Mouse (Mus musculus): ENCODE results near the gene Mettl7b. TPM values are rescaled to one million over a fixed set of nuclear protein-coding genes. Genes with fewer than 3 reads are reported as not detected.
"Not testable (repeated sequence)": the region's sequence is repeated elsewhere in the genome, so short reads cannot be mapped to it uniquely, and the experiment has no call there.

Gene Mettl7b
- total and polyA plus RNA-seq, 3 experiments = 0.18 TPM; not detected in 2

- Histone ChIP-seq H3K9ac (ENCODE audit: low read depth, low read length) (no peak overlapping the region), H3K27me3 (ENCODE audit: control insufficient read depth, insufficient read depth, low read length) (no peaks in the 10 kb centered on the region), H3K79me2 (replicated peaks; ENCODE audit: control insufficient read depth, insufficient read depth, low read length) (no peaks in the 10 kb centered on the region), H3K4me3 (no peak overlapping the region), H3K27ac (no peak overlapping the region), H3K36me3 (ENCODE audit: control insufficient read depth, insufficient read depth, low read length) (no peaks in the 10 kb centered on the region), H3K4me1 (ENCODE audit: control insufficient read depth, insufficient read depth, low read length) (no peaks in the 10 kb centered on the region)
- no peak for DNase-seq
- intact Hi-C loops (cut with DNase I) = no loop called here
- TF ChIP-seq CTCF (IDR thresholded peaks at IDR 0.05) = no peak
- no peak for TF ChIP-seq POLR2A (IDR thresholded peaks at IDR 0.05; ENCODE audit: insufficient read depth, low read depth, low read length)
- no peak for TF ChIP-seq EP300 (IDR thresholded peaks at IDR 0.05; ENCODE audit: insufficient read depth, low read depth, low read length)
Measured at GRCm38 (mm10) chr10:128990994-128991393, 30.2 kb upstream of the Mettl7b start.

- DNase-seq; H3K4me1 ChIP-seq (ENCODE audit: control insufficient read depth, insufficient read depth, low read length); H3K79me2 ChIP-seq (replicated peaks; ENCODE audit: control insufficient read depth, insufficient read depth, low read length); H3K27me3 ChIP-seq (ENCODE audit: control insufficient read depth, insufficient read depth, low read length); H3K4me3 ChIP-seq; H3K27ac ChIP-seq; intact Hi-C loops (cut with DNase I); H3K9ac ChIP-seq (ENCODE audit: low read depth, low read length); H3K36me3 ChIP-seq (ENCODE audit: control insufficient read depth, insufficient read depth, low read length): not testable (repeated sequence)
- 54% methylated on average over 7 of the region's 10 CpGs for WGBS
Measured at GRCm38 (mm10) chr10:128990129-128990850, 29.5 kb upstream of the Mettl7b start.

GRCm38 (mm10) chr10:128989131-128989530, 28.3 kb upstream of the Mettl7b start, which contains the start of gene Olfr9:
Olfr9 (plus strand) TSS chr10:128989431.
- H3K4me1 ChIP-seq (ENCODE audit: control insufficient read depth, insufficient read depth, low read length); H3K27me3 ChIP-seq (ENCODE audit: control insufficient read depth, insufficient read depth, low read length); H3K4me3 ChIP-seq; DNase-seq; H3K27ac ChIP-seq; H3K79me2 ChIP-seq (replicated peaks; ENCODE audit: control insufficient read depth, insufficient read depth, low read length); intact Hi-C loops (cut with DNase I); H3K9ac ChIP-seq (ENCODE audit: low read depth, low read length); H3K36me3 ChIP-seq (ENCODE audit: control insufficient read depth, insufficient read depth, low read length): not testable (repeated sequence)
- 22% methylated on average over 1 of the region's 1 CpGs for WGBS

- 53% methylated on average over 3 of the region's 3 CpGs for WGBS
Measured at GRCm38 (mm10) chr10:128980644-128981365, 20.0 kb upstream of the Mettl7b start.

GRCm38 (mm10) chr10:128977522-128978114, 16.8 kb upstream of the Mettl7b start:
- Histone ChIP-seq H3K9ac (ENCODE audit: low read depth, low read length) (no peak overlapping the region), H3K27ac (no peak overlapping the region), H3K4me3 (no peak overlapping the region), H3K79me2 (replicated peaks; ENCODE audit: control insufficient read depth, insufficient read depth, low read length) (no peaks in the 10 kb centered on the region), H3K27me3 (ENCODE audit: control insufficient read depth, insufficient read depth, low read length) (no peaks in the 10 kb centered on the region), H3K4me1 (ENCODE audit: control insufficient read depth, insufficient read depth, low read length) (peaks cover 2% of the 10 kb centered on the region; the same call in 1 of the 2 replicates), H3K36me3 (ENCODE audit: control insufficient read depth, insufficient read depth, low read length) (no peaks in the 10 kb centered on the region)
- peak; percentile 35 to 40 for DNase-seq
- intact Hi-C loops (cut with DNase I) = loop anchor here (2.0 to 5.0 kb wide), 3 partner anchors 60 to 245 kb away; no protein-coding TSS in a partner anchor
- 12% methylated on average over 9 of the region's 9 CpGs for WGBS
- peak; percentile 65; the same call in 1 of the 2 replicates for TF ChIP-seq EP300 (IDR thresholded peaks at IDR 0.05; ENCODE audit: insufficient read depth, low read depth, low read length)
- TF ChIP-seq CTCF (IDR thresholded peaks at IDR 0.05) = peak; percentile 82
- no peak for TF ChIP-seq POLR2A (IDR thresholded peaks at IDR 0.05; ENCODE audit: insufficient read depth, low read depth, low read length)

More at GRCm38 (mm10) chr10:128980644-128981365, 20.0 kb upstream of the Mettl7b start:
- no peaks in the 10 kb centered on the region for H3K36me3 ChIP-seq (ENCODE audit: control insufficient read depth, insufficient read depth, low read length)
- TF ChIP-seq CTCF (IDR thresholded peaks at IDR 0.05) (no peak), EP300 (IDR thresholded peaks at IDR 0.05; ENCODE audit: insufficient read depth, low read depth, low read length) (no peak), POLR2A (IDR thresholded peaks at IDR 0.05; ENCODE audit: insufficient read depth, low read depth, low read length) (no peak)
- H3K9ac ChIP-seq (ENCODE audit: low read depth, low read length) = no peak overlapping the region
- H3K27ac ChIP-seq = no peak overlapping the region
- H3K4me1 ChIP-seq (ENCODE audit: control insufficient read depth, insufficient read depth, low read length) = peaks cover 2% of the 10 kb centered on the region; the same call in 1 of the 2 replicates
- no peaks in the 10 kb centered on the region for H3K27me3 ChIP-seq (ENCODE audit: control insufficient read depth, insufficient read depth, low read length)
- intact Hi-C loops (cut with DNase I) = no loop called here
- no peaks in the 10 kb centered on the region for H3K79me2 ChIP-seq (replicated peaks; ENCODE audit: control insufficient read depth, insufficient read depth, low read length)
- DNase-seq = no peak
- no peak overlapping the region for H3K4me3 ChIP-seq

- H3K27me3 ChIP-seq (ENCODE audit: control insufficient read depth, insufficient read depth, low read length) = no peaks in the 10 kb centered on the region
- no peak overlapping the region for H3K27ac ChIP-seq
- no peaks in the 10 kb centered on the region for H3K36me3 ChIP-seq (ENCODE audit: control insufficient read depth, insufficient read depth, low read length)
- no peak overlapping the region for H3K9ac ChIP-seq (ENCODE audit: low read depth, low read length)
- H3K4me3 ChIP-seq = no peak overlapping the region
- DNase-seq = no peak
- 60% methylated on average over 3 of the region's 3 CpGs for WGBS
- H3K4me1 ChIP-seq (ENCODE audit: control insufficient read depth, insufficient read depth, low read length) = peaks cover 2% of the 10 kb centered on the region; the same call in 1 of the 2 replicates
- intact Hi-C loops (cut with DNase I) = loop anchor here (2.0 to 5.0 kb wide), 3 partner anchors 59 to 244 kb away; no protein-coding TSS in a partner anchor
- no peaks in the 10 kb centered on the region for H3K79me2 ChIP-seq (replicated peaks; ENCODE audit: control insufficient read depth, insufficient read depth, low read length)
- TF ChIP-seq CTCF (IDR thresholded peaks at IDR 0.05) = no peak
- TF ChIP-seq POLR2A (IDR thresholded peaks at IDR 0.05; ENCODE audit: insufficient read depth, low read depth, low read length) = no peak
- TF ChIP-seq EP300 (IDR thresholded peaks at IDR 0.05; ENCODE audit: insufficient read depth, low read depth, low read length) = no peak
Measured at GRCm38 (mm10) chr10:128976395-128976794, 15.6 kb upstream of the Mettl7b start.
